Mouse (Mus musculus) limb, embryonic 15.5 days (tissue): ENCODE measurements around the gene Rexo2. TPM values are rescaled to one million over a fixed set of nuclear protein-coding genes. Genes with fewer than 3 reads are reported as not detected.

ENCODE experiments used
- ATAC-seq: fragments of 200-750 bp; cut with Nextera tagmentation; 2 replicates; pipeline ENCODE4 v1.8.0; 2017; ENCODE audit warnings: low read depth, moderate TSS enrichment; ENCODE audit not compliant: insufficient number of reproducible peaks, low FRiP score, low TSS enrichment
- H3K27ac ChIP-seq: fragments of 300-500 bp; sonication (generic); 2 replicates; pipeline ENCODE4 v1.5.1; 2015; ENCODE audit warnings: moderate library complexity, mild to moderate bottlenecking, inconsistent platforms
- H3K27me3 ChIP-seq: fragments of 300-500 bp; sonication (generic); 2 replicates; pipeline ENCODE4 v1.6.1; 2015; ENCODE audit warnings: inconsistent platforms
- H3K36me3 ChIP-seq: fragments of 300-500 bp; sonication (generic); 2 replicates; pipeline ENCODE4 v1.6.1; 2015; ENCODE audit warnings: inconsistent platforms
- H3K4me1 ChIP-seq: fragments of 300-500 bp; sonication (generic); 2 replicates; pipeline ENCODE4 v1.6.1; 2015; ENCODE audit warnings: inconsistent platforms
- H3K4me2 ChIP-seq: fragments of 300-500 bp; sonication (generic); 2 replicates; pipeline ENCODE4 v1.6.1; 2015; ENCODE audit warnings: mild to moderate bottlenecking, inconsistent platforms
- H3K4me3 ChIP-seq: fragments of 300-500 bp; sonication (generic); 2 replicates; pipeline ENCODE4 v1.5.1; 2015; ENCODE audit warnings: mild to moderate bottlenecking, inconsistent platforms
- H3K9ac ChIP-seq: fragments of 300-500 bp; sonication (generic); 2 replicates; pipeline ENCODE4 v1.6.1; 2015; ENCODE audit warnings: inconsistent platforms
- H3K9me3 ChIP-seq: fragments of 300-500 bp; sonication (generic); 2 replicates; pipeline ENCODE4 v1.6.1; 2016; ENCODE audit warnings: inconsistent platforms
- WGBS: fragments of 180-500 bp; shearing (Covaris S2); methylation state at CpG from one replicate; pipeline ENCODE4 v1.1.7; 2015; 5-methylcytosine and 5-hydroxymethylcytosine counted together
- microRNA-seq: library from miRNA; unstranded; fragments of <30 nt; microRNA quantifications from one replicate; pipeline ENCODE4, GENCODE M21; 2016
- polyA plus RNA-seq: library from polyadenylated mRNA; unstranded; fragments of >200 nt; fragmentation: Nextera tagmentation; extraction: Ambion mirVana; gene quantifications from 2 replicates; pipeline ENCODE4 v1.2.1, GENCODE M21; 2015

Rexo2 gene
- polyA plus RNA-seq, 1 experiment from 2014 or later: 154 TPM

DNA sequence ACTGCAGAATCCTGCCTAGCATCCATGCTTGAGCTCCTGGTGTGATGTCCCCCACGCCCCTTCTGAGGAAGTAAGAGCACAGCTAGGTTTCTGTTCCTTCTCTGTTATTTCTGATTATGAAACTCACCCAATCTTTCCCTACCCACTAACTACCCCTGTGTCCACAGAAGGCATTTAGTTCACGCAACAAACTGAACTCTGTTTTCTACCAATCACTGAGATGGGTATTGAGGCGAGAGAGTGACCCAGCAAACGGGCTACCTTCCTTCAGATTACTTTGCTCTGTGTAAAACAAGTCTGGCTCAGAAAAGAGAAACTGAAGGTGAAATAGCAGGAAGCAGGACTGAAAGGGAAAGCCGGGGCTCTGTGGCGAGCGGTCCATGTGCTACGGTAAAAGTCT lies 58.0 kb downstream of the Rexo2 start:
- H3K4me3 ChIP-seq: no peak overlapping the region
- H3K27me3 ChIP-seq: no peaks in the 10 kb centered on the region
- no peak overlapping the region for H3K9ac ChIP-seq
- no peak overlapping the region for H3K4me2 ChIP-seq
- WGBS: 84% methylated on average over 8 of the region's 8 CpGs
- ATAC-seq: no peak
- no peaks in the 10 kb centered on the region for H3K9me3 ChIP-seq
- H3K27ac ChIP-seq: no peak overlapping the region
- no peaks in the 10 kb centered on the region for H3K36me3 ChIP-seq
- no peaks in the 10 kb centered on the region for H3K4me1 ChIP-seq

DNA sequence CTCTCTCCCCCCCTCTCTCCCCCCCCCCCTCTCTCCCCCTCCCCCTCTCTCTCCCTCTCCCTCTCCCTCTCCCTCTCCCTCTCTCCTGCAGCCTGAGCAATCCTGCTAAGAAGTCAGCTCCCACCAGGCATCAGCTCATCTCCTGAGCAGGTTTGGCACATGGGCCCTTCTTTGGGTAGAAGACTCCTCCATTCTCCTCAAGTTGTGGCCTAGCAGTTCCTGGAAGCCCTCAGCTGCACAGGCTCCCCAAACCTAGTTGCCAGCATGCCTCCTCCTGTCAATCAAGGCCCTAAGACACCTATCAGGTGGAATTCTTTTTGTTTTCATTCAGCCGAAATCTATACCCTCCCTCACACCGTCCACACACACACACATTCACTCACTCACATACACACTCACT lies 58.9 kb downstream of the Rexo2 start:
- 78% methylated on average over 2 of the region's 2 CpGs for WGBS
- H3K4me3 ChIP-seq: no peak overlapping the region
- no peaks in the 10 kb centered on the region for H3K4me1 ChIP-seq
- no peak for ATAC-seq
- no peak overlapping the region for H3K4me2 ChIP-seq
- H3K9ac ChIP-seq: no peak overlapping the region
- no peaks in the 10 kb centered on the region for H3K9me3 ChIP-seq
- H3K36me3 ChIP-seq: no peaks in the 10 kb centered on the region
- H3K27me3 ChIP-seq: no peaks in the 10 kb centered on the region
- no peak overlapping the region for H3K27ac ChIP-seq

DNA sequence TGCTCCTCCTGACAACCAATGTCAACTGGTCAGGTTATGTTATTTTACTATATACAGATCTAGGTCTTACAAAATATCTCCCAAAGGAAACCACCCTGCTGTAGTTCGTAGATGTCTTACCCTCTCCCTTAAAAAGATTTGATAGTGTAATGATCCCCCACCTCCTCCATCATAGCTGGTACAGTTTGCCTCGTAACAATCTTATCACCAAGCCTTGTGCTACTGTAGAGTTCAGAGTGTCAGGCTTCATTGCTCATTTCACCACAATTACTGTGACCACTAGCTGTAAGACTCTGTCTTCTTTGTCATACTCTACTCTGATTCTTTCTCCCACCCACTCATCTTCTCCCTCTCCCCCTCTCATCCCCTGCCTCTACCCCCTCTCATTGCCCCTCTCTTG lies 59.4 kb downstream of the Rexo2 start:
- 85% methylated on average over 2 of the region's 2 CpGs for WGBS
- ATAC-seq: no peak
- no peaks in the 10 kb centered on the region for H3K27me3 ChIP-seq
- H3K4me3 ChIP-seq: no peak overlapping the region
- no peaks in the 10 kb centered on the region for H3K4me1 ChIP-seq
- no peak overlapping the region for H3K4me2 ChIP-seq
- no peaks in the 10 kb centered on the region for H3K9me3 ChIP-seq
- no peak overlapping the region for H3K27ac ChIP-seq
- no peak overlapping the region for H3K9ac ChIP-seq
- H3K36me3 ChIP-seq: no peaks in the 10 kb centered on the region

DNA sequence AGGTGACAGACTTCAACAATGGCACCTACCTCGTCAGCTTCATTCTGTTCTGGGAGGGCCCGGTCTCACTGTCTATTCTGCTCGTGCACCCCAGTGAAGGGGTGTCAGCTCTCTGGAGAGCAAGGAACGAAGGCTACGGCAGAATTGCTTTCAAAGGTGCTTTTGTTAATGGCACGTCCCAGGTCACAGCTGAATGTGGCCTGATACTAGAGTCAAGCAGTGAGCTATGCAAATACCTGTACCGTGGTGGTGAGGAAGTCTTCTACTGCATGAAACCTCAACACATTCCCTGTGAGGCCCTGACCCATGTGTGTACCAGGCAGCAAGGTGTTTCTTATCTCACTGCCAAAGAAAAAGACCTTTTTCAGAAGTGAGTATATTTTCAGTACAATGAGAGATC lies 60.0 kb downstream of the Rexo2 start:
- no peak for ATAC-seq
- H3K4me3 ChIP-seq: no peak overlapping the region
- H3K9ac ChIP-seq: no peak overlapping the region
- no peaks in the 10 kb centered on the region for H3K36me3 ChIP-seq
- H3K27ac ChIP-seq: no peak overlapping the region
- H3K4me2 ChIP-seq: no peak overlapping the region
- no peaks in the 10 kb centered on the region for H3K27me3 ChIP-seq
- WGBS: 82% methylated on average over 7 of the region's 7 CpGs
- H3K4me1 ChIP-seq: no peaks in the 10 kb centered on the region
- H3K9me3 ChIP-seq: no peaks in the 10 kb centered on the region

DNA sequence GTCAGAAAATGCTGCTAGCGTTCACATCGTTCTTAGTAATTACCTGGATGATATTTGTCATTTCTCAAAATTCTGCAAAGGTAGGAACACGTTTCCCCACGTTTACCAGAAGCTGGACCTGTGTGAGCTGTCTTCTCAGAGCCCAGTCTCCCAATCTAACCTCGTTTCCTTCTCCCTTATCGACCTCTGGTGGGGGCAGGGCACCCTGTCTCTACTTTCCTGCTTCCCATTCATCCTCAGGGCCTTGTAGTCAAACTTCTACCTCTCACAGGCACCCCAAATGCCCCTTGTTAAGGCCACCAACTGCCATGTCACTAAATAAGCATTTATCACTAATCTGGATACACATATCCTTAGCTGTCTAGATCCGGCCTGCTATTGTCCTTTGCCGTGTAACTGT lies 61.6 kb downstream of the Rexo2 start:
- Histone ChIP-seq H3K9me3 (no peaks in the 10 kb centered on the region), H3K4me3 (no peak overlapping the region), H3K36me3 (no peaks in the 10 kb centered on the region), H3K27me3 (no peaks in the 10 kb centered on the region), H3K27ac (no peak overlapping the region), H3K4me1 (no peaks in the 10 kb centered on the region), H3K9ac (no peak overlapping the region), H3K4me2 (no peak overlapping the region)
- ATAC-seq: no peak
- WGBS: 70% methylated on average over 8 of the region's 8 CpGs

Small RNAs within 50 kb of the gene (microRNA-seq; reads per million reads assigned to microRNA genes)
- gene Gm23653: not detected

Other genes with a start within 250 kb of the Rexo2 start
- gene Nxpe2, start 127.2 kb downstream of the Rexo2 start, polyA plus RNA-seq: 1.5 and 1.8 TPM in 2 replicates
- gene Rbm7, start 14.7 kb upstream of the Rexo2 start, polyA plus RNA-seq: 123 and 125 TPM in 2 replicates
- 27.3 and 31.2 TPM in 2 replicates for gene Gm5617, start 14.8 kb upstream of the Rexo2 start, polyA plus RNA-seq
- 12.1 and 12.5 TPM in 2 replicates for gene Nnmt, start 124.5 kb upstream of the Rexo2 start, polyA plus RNA-seq